Mouse (Mus musculus) embryonic facial prominence, embryonic 11.5 days (tissue): ENCODE measurements around the gene Mrap2. TPM values are rescaled to one million over a fixed set of nuclear protein-coding genes. Genes with fewer than 3 reads are reported as not detected.

Source experiments
- ATAC-seq: fragments of 200-750 bp; cut with Nextera tagmentation; replicated peaks from 2 replicates; pipeline ENCODE4 v1.8.0; 2017; ENCODE audit warnings: low read depth; ENCODE audit not compliant: insufficient number of reproducible peaks, low FRiP score, low TSS enrichment
- DNase-seq: peaks from one replicate; pipeline ENCODE4 v3.0.0-alpha.2; 2015; ENCODE audit warnings: low spot score
- H3K27ac ChIP-seq: fragments of 300-500 bp; sonication (generic); replicated peaks from 2 replicates; pipeline ENCODE4 v1.5.1; 2014; ENCODE audit warnings: mild to moderate bottlenecking, low read depth, low read length, control low read depth
- H3K27me3 ChIP-seq: fragments of 300-500 bp; sonication (generic); 2 replicates; pipeline ENCODE4 v1.6.1; 2014; ENCODE audit warnings: mild to moderate bottlenecking, low read length, moderate library complexity, mixed read lengths; ENCODE audit not compliant: control insufficient read depth, insufficient read depth
- H3K36me3 ChIP-seq: fragments of 300-500 bp; sonication (generic); replicated peaks from 2 replicates; pipeline ENCODE4 v1.6.1; 2014; ENCODE audit warnings: low read depth, mild to moderate bottlenecking, low read length, moderate library complexity, mixed read lengths; ENCODE audit not compliant: control insufficient read depth, insufficient read depth
- H3K4me1 ChIP-seq: fragments of 300-500 bp; sonication (generic); 2 replicates; pipeline ENCODE4 v1.6.1; 2014; ENCODE audit warnings: low read length, mixed read lengths; ENCODE audit not compliant: control insufficient read depth, insufficient read depth
- H3K4me2 ChIP-seq: fragments of 300-500 bp; sonication (generic); 2 replicates; pipeline ENCODE4 v1.6.1; 2014; ENCODE audit warnings: low read depth, mild to moderate bottlenecking, control low read depth, low read length, moderate library complexity
- H3K4me3 ChIP-seq: fragments of 300-500 bp; sonication (generic); 2 replicates; pipeline ENCODE4 v1.5.1; 2014; ENCODE audit warnings: low read depth, low read length, control low read depth
- H3K9ac ChIP-seq: fragments of 300-500 bp; sonication (generic); replicated peaks from 2 replicates; pipeline ENCODE4 v1.6.1; 2014; ENCODE audit warnings: mild to moderate bottlenecking, control low read depth, low read length
- H3K9me3 ChIP-seq: fragments of 300-500 bp; sonication (generic); replicated peaks from 2 replicates; pipeline ENCODE4 v1.6.1; 2016; ENCODE audit warnings: mild to moderate bottlenecking, low read length, inconsistent platforms, mixed read lengths; ENCODE audit not compliant: control insufficient read depth
- WGBS: fragments of 180-500 bp; shearing (Covaris S2); extraction: QIAGEN DNeasy Blood & Tissue Kit; methylation state at CpG from one replicate; pipeline ENCODE4 v1.1.7; 2014; 5-methylcytosine and 5-hydroxymethylcytosine counted together
- polyA plus RNA-seq: library from polyadenylated mRNA; unstranded; fragments of >200 nt; fragmentation: Nextera tagmentation; extraction: Ambion mirVana; gene quantifications from 2 replicates; pipeline ENCODE4 v1.2.1, GENCODE M21; 2014

Gene Mrap2
- polyA plus RNA-seq, 1 experiment from 2014 or later, result not detected

DNA sequence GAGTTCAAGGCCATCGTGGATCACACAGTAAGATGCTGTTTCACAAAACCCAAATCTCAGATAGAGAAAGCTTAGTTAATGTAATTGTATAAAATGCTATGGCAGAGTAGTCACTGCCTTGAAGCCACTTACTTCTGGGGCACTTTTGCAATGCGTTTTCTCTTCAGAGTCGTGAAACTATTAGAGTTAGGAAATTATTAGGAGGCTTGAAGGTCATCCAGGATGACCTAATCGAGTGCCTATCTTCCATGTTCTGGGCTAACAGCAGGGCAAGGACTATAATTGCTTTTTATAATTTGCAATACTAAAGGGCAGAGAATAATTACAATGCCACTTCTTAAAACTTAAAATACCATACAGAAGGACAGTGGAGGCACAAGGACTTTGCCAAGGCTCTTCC lies 43.2 kb downstream of the Mrap2 start:
- ATAC-seq, result no peak
- Histone ChIP-seq H3K9ac (no peak overlapping the region), H3K4me2 (no peak overlapping the region), H3K4me1 (no peaks in the 10 kb centered on the region), H3K27ac (no peak overlapping the region), H3K4me3 (no peak overlapping the region), H3K9me3 (0 out of 2 replicates have a peak, but pooled peaks cover 2% of the 10 kb centered on the region), H3K36me3 (peaks cover 6% of the 10 kb centered on the region), H3K27me3 (no peaks in the 10 kb centered on the region)
- WGBS, result 71% methylated on average over 4 of the region's 4 CpGs
- DNase-seq, result no peak

DNA sequence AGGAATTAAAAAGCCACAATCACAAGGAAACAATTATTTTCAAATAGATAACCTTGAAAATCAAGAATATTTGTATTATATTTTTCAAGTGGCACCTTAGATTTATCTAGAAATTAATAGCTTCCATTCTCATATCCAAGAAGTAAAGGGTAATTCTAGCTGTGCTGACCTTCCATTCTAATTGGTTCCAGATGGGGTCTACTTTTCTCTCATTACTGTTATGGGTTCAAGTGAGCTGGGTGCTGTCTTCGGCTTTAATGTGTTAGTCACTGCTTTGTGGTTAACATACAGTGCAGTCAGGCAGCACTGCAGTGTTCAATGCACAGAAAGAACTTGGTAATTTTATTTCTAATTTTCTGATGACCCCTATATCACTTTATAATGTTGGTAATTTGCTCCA lies 49.6 kb downstream of the Mrap2 start:
- Histone ChIP-seq H3K4me1 (no peaks in the 10 kb centered on the region), H3K4me2 (no peak overlapping the region), H3K27me3 (no peaks in the 10 kb centered on the region), H3K9ac (no peak overlapping the region), H3K36me3 (peaks cover 10% of the 10 kb centered on the region), H3K4me3 (no peak overlapping the region), H3K9me3 (0 out of 2 replicates have a peak, but pooled peaks cover 2% of the 10 kb centered on the region), H3K27ac (no peak overlapping the region)
- DNase-seq, result peak; percentile 71
- no peak; the same call in 1 of the 2 replicates for ATAC-seq
- 29% methylated on average over 1 of the region's 1 CpGs for WGBS

DNA sequence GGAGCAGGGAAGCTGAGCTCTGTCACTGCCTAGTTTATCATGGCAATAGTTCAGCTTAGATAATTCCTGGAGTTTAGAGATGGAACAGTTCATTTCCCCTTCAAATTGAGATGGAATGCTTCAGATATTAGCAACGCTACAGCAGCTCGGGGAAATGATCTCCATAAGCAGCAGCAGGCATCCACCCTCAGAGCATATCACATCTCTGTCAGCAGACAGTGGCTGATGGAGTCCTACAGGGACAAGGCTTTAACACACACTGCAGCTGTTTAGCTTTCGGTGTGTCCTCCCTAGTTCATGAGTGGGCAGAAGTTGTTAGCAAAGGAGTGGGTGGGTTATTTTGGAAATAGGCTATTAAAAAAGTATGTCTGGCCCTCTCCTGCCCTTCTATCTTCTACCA lies 53.2 kb downstream of the Mrap2 start:
- Histone ChIP-seq H3K4me1 (no peaks in the 10 kb centered on the region), H3K4me2 (no peak overlapping the region), H3K27me3 (no peaks in the 10 kb centered on the region), H3K4me3 (no peak overlapping the region), H3K9me3 (no peaks in the 10 kb centered on the region), H3K27ac (no peak overlapping the region), H3K9ac (no peak overlapping the region), H3K36me3 (peaks cover 4% of the 10 kb centered on the region; the same call in 1 of the 2 replicates)
- ATAC-seq, result no peak
- no peak for DNase-seq
- 87% methylated on average over 3 of the region's 3 CpGs for WGBS

DNA sequence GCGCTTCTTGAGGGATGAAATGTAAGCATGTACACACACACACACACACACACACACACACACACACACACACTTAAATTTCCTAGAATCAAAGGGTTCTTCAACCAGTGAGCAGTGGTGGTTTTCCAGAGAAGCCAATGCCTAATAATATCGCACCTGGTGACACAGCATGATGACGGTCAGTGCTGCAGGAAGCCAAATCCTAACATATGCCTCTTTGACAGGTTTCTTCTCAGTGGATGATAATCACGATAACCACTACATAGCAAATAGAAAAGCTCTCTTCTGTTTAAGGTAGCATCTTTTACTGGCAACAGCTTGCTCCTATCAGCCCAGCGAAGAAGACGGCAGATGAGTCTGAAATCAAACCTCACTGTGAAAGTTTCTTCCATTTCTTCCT lies 53.9 kb downstream of the Mrap2 start:
- 93% methylated on average over 6 of the region's 6 CpGs for WGBS
- no peaks in the 10 kb centered on the region for H3K36me3 ChIP-seq
- H3K27ac ChIP-seq, result no peak overlapping the region
- H3K4me2 ChIP-seq, result no peak overlapping the region
- no peak for DNase-seq
- H3K9me3 ChIP-seq, result no peaks in the 10 kb centered on the region
- ATAC-seq, result no peak
- no peak overlapping the region for H3K4me3 ChIP-seq
- H3K9ac ChIP-seq, result no peak overlapping the region
- no peaks in the 10 kb centered on the region for H3K27me3 ChIP-seq
- no peaks in the 10 kb centered on the region for H3K4me1 ChIP-seq

DNA sequence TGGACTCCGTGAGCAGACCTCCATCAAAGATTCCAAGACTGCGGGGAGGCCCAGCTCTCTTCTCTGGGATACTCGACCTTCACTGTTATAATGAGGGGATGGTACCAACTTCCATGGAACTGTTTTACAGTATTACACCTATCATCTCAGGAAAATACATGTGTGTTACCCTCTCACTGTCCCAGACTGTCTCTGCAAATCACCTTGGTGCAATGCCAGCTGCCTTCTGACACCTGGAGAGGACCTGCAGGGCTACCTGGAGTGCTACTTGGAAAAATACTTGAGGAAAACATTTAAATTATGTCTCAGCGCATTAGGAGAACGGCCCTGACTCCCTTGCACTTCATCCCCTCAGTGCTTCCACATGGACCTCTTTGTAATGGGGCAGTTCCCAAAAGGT lies 56.3 kb downstream of the Mrap2 start:
- DNase-seq (no peak), ATAC-seq (no peak)
- Histone ChIP-seq H3K36me3 (no peaks in the 10 kb centered on the region; the same call in 1 of the 2 replicates), H3K27ac (no peak overlapping the region), H3K9me3 (no peaks in the 10 kb centered on the region), H3K4me3 (no peak overlapping the region), H3K27me3 (no peaks in the 10 kb centered on the region), H3K4me1 (no peaks in the 10 kb centered on the region), H3K4me2 (no peak overlapping the region), H3K9ac (no peak overlapping the region)
- WGBS, result 93% methylated on average over 5 of the region's 5 CpGs

DNA sequence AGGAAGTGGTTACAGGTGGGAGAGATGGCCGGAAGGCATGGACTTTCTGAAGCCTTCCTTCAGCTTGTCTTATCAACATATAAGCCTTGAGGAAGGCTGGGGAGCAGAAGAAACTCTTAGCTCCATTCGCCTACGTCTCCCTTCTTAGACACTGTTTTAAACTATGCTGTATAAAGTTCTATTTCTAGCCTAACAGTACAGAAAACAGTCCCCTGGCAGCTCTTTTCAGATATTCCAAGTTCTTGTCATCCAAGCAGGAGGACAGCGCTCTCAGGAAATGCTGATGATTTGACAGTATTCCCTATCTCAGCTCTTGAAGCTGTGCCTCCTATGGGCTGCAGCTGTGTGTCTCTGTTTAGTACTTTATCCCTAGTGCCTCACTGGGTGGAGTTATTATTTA lies 56.8 kb downstream of the Mrap2 start:
- Histone ChIP-seq H3K9ac (no peak overlapping the region), H3K9me3 (no peaks in the 10 kb centered on the region), H3K27me3 (no peaks in the 10 kb centered on the region), H3K4me3 (no peak overlapping the region), H3K36me3 (no peaks in the 10 kb centered on the region; the same call in 1 of the 2 replicates), H3K27ac (no peak overlapping the region), H3K4me1 (no peaks in the 10 kb centered on the region), H3K4me2 (no peak overlapping the region)
- 94% methylated on average over 4 of the region's 4 CpGs for WGBS
- DNase-seq, result no peak
- ATAC-seq, result no peak

DNA sequence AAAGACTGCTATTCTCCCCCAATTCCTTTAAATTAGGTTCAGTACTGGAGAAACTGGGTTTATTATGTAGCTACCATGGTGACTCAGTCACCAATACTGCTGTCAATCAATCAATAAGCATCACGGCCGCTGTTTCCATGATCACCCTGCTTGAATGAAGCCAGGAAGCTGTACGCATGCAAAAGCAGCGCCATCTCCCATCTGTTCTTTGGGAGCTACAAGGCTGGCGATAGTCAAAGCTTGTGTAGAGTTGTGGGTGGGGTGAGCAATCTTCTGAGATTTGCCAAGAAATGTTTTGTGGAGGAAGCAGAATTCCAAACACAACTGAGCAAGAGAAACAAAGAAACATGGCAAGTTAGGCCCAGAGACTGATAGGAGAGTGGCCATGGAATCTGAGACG lies 58.3 kb downstream of the Mrap2 start:
- Histone ChIP-seq H3K9me3 (no peaks in the 10 kb centered on the region), H3K4me3 (no peak overlapping the region), H3K4me1 (no peaks in the 10 kb centered on the region), H3K27me3 (no peaks in the 10 kb centered on the region), H3K9ac (no peak overlapping the region), H3K4me2 (no peak overlapping the region), H3K36me3 (no peaks in the 10 kb centered on the region; the same call in 1 of the 2 replicates), H3K27ac (no peak overlapping the region)
- DNase-seq (no peak), ATAC-seq (no peak)
- 89% methylated on average over 6 of the region's 6 CpGs for WGBS

DNA sequence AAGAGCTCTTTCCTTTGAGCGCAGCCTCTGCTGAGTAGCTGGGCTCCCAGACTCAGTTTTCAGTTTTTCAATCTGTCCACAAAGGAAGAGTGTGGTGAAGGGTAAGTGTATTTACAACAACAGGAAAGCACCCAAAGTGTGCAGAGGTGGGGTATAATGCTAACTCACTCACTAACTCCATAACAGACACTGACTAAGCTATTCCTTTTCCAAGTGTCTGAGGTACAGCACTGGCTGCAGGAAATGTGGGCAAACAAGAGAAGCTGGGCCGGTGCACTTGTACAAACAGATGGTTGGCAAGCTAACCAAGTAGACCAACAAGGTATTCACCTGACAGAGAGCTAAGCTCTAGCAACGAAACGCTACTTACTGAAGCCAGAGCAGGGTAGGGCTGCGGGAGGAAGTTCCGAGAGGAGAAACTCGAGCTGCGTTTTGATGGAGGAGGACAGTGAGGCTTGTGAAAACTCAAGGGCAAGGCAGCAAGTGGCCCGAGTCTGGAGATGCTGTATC lies 66.8 kb downstream of the Mrap2 start:
- no peaks in the 10 kb centered on the region for H3K9me3 ChIP-seq
- H3K4me2 ChIP-seq, result no peak overlapping the region
- H3K27ac ChIP-seq, result no peak overlapping the region
- no peak overlapping the region for H3K9ac ChIP-seq
- H3K4me1 ChIP-seq, result no peaks in the 10 kb centered on the region
- no peak for DNase-seq
- ATAC-seq, result no peak
- 91% methylated on average over 9 of the region's 9 CpGs for WGBS
- no peaks in the 10 kb centered on the region for H3K27me3 ChIP-seq
- H3K36me3 ChIP-seq, result no peaks in the 10 kb centered on the region
- no peak overlapping the region for H3K4me3 ChIP-seq
